Mouse (Mus musculus): Measurements from ENCODE around the gene Ncf4.

- TF ChIP-seq CTCF (IDR thresholded peaks at IDR 0.05) (no peak), EP300 (IDR thresholded peaks at IDR 0.05) (no peak)
Measured at GRCm38 (mm10) chr15:78298558-78298957, 54.0 kb downstream of the Ncf4 start.
